Mouse (Mus musculus) liver, postnatal 0 days (tissue): Measurements from ENCODE around the gene Vdr. TPM values are rescaled to one million over a fixed set of nuclear protein-coding genes. Genes with fewer than 3 reads are reported as not detected.

ENCODE experiments used
- ATAC-seq: fragments of 200-750 bp; cut with Nextera tagmentation; 2 replicates; pipeline ENCODE4 v1.8.0; 2017; ENCODE audit warnings: mild to moderate bottlenecking, moderate library complexity
- DNase-seq: peaks from one replicate; pipeline ENCODE4 v3.0.0-alpha.2; 2016
- H3K27ac ChIP-seq: fragments of 300-500 bp; sonication (generic); 2 replicates; pipeline ENCODE4 v1.5.1; 2014; ENCODE audit warnings: antibody characterized with exemption, moderate library complexity, mild to moderate bottlenecking, low read depth
- H3K27me3 ChIP-seq: fragments of 300-500 bp; sonication (generic); 2 replicates; pipeline ENCODE4 v1.6.1; 2014; ENCODE audit warnings: low read length, control low read depth, mixed read lengths; ENCODE audit not compliant: insufficient read depth
- H3K36me3 ChIP-seq: fragments of 300-500 bp; sonication (generic); replicated peaks from 2 replicates; pipeline ENCODE4 v1.6.1; 2014; ENCODE audit warnings: mild to moderate bottlenecking, control low read depth, low read length, moderate library complexity, mixed read lengths; ENCODE audit not compliant: insufficient read depth
- H3K4me1 ChIP-seq: fragments of 300-500 bp; sonication (generic); 2 replicates; pipeline ENCODE4 v1.6.1; 2014; ENCODE audit warnings: antibody characterized with exemption, mild to moderate bottlenecking, control low read depth; ENCODE audit not compliant: insufficient read depth
- H3K4me2 ChIP-seq: fragments of 300-500 bp; sonication (generic); 2 replicates; pipeline ENCODE4 v1.6.1; 2014; ENCODE audit warnings: low read depth, mild to moderate bottlenecking, low read length, moderate library complexity, mixed read lengths
- H3K4me3 ChIP-seq: fragments of 300-500 bp; sonication (generic); 2 replicates; pipeline ENCODE4 v1.5.1; 2014; ENCODE audit warnings: low read depth, low read length
- H3K9ac ChIP-seq: fragments of 300-500 bp; sonication (generic); replicated peaks from 2 replicates; pipeline ENCODE4 v1.6.1; 2014; ENCODE audit warnings: mild to moderate bottlenecking, moderate library complexity
- H3K9me3 ChIP-seq: fragments of 300-500 bp; sonication (generic); 2 replicates; pipeline ENCODE4 v1.6.1; 2016; ENCODE audit warnings: mild to moderate bottlenecking, control low read depth, low read length, mixed read lengths
- CTCF ChIP-seq: sonication (generic); IDR thresholded peaks from 2 replicates; pipeline ENCODE4 v1.5.1; 2016; ENCODE audit warnings: antibody characterized with exemption, low read depth
- EP300 ChIP-seq: IDR thresholded peaks from 2 replicates; pipeline ENCODE4 v1.6.1; 2016; ENCODE audit warnings: antibody characterized with exemption, low read depth, mild to moderate bottlenecking
- WGBS: fragments of 180-500 bp; shearing (Covaris S2); extraction: QIAGEN DNeasy Blood & Tissue Kit; methylation state at CpG from one replicate; pipeline ENCODE4 v1.1.7; 2014; ENCODE audit not compliant: insufficient replicate concordance; 5-methylcytosine and 5-hydroxymethylcytosine counted together
- polyA plus RNA-seq: library from polyadenylated mRNA; unstranded; fragments of >200 nt; fragmentation: Nextera tagmentation; extraction: Ambion mirVana; gene quantifications from 2 replicates; pipeline ENCODE4 v1.2.1, GENCODE M21; 2015

Vdr gene
- polyA plus RNA-seq, 1 experiment from 2014 or later, result 0.25 TPM

DNA sequence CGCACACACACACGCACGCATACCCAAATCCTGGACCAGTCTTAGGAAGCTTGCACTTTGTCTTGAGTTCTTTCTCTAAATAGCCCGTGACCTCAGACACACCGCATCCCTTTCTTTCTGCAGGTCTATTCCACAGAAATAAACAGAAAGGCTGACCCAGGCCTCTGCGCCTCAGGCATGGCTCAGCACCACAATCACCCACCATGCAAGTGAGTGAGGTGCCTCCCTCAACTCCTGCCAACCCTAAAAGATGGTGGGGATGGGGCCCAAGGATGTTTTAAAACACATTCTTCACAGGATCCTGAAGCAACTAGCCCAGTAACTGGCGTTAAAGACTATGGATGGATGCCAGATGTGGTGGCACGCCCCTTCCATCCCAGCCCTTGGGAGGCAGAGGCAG is 83.0 kb downstream of the Vdr start:
- no peaks in the 10 kb centered on the region for H3K9me3 ChIP-seq
- peaks cover 15% of the 10 kb centered on the region; the same call in 1 of the 2 replicates for H3K27me3 ChIP-seq
- H3K9ac ChIP-seq, result no peak overlapping the region
- H3K4me3 ChIP-seq, result no peak overlapping the region
- DNase-seq (no peak), ATAC-seq (no peak)
- TF ChIP-seq EP300 (no peak), CTCF (no peak)
- no peak overlapping the region for H3K27ac ChIP-seq
- H3K4me1 ChIP-seq, result peaks cover 42% of the 10 kb centered on the region
- 73% methylated on average over 8 of the region's 8 CpGs for WGBS
- no peak overlapping the region for H3K4me2 ChIP-seq
- no peaks in the 10 kb centered on the region for H3K36me3 ChIP-seq

DNA sequence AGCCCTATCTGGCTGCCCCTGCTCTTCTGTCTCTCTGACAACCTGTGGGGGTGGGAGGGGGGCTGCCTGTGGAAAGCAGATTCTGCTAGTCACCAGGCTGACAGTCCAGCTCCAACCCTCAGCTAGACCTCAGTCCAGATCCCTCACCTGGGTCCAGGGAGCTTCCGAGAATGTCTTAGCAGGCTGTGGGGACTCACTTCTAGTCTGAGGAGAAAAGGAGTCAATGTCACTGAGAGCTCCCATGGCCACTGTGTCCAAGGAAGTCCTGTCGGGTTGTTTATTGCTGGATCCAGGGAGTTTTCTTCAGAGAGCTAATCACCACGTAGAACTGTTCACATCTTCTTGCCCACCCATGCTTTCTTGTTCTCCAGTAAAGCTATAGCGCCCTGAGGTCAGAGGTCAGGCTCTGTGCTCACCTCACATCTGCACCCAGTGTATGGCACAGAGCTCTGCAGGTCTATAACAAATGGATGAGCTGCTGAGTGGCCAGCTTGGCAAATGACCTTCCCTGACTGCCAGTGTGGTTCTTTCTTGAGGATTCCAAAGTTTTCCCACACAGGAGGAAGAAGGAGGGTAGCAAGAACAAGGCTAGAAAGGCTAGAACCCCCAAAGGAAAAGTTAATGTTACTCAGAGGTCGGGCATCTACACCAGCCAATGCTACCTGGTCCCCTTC is 83.7 kb downstream of the Vdr start:
- TF ChIP-seq CTCF (no peak), EP300 (no peak)
- H3K4me2 ChIP-seq, result peak overlapping the region; percentile 74; the same call in 1 of the 2 replicates
- 55% methylated on average over 5 of the region's 5 CpGs for WGBS
- ATAC-seq (no peak), DNase-seq (no peak)
- no peaks in the 10 kb centered on the region for H3K36me3 ChIP-seq
- H3K27me3 ChIP-seq, result peaks cover 8% of the 10 kb centered on the region; the same call in 1 of the 2 replicates
- peak overlapping the region; percentile 86 for H3K27ac ChIP-seq
- H3K9ac ChIP-seq, result no peak overlapping the region
- no peaks in the 10 kb centered on the region for H3K9me3 ChIP-seq
- H3K4me1 ChIP-seq, result peaks cover 45% of the 10 kb centered on the region
- no peak overlapping the region for H3K4me3 ChIP-seq

GRCm38 (mm10) chr15:97825941-97826587 is 84.4 kb downstream of the Vdr start:
- peak overlapping the region; percentile 86 for H3K27ac ChIP-seq
- peak overlapping the region; percentile 43 for H3K4me3 ChIP-seq
- H3K9me3 ChIP-seq, result no peaks in the 10 kb centered on the region
- no peak for ATAC-seq
- no peaks in the 10 kb centered on the region for H3K36me3 ChIP-seq
- H3K4me2 ChIP-seq, result peak overlapping the region; percentile 74
- TF ChIP-seq CTCF (no peak), EP300 (no peak)
- 31% methylated on average over 12 of the region's 12 CpGs for WGBS
- peaks cover 42% of the 10 kb centered on the region for H3K4me1 ChIP-seq
- peak overlapping the region; percentile 59 for H3K9ac ChIP-seq
- peak; percentile 48 for DNase-seq
- H3K27me3 ChIP-seq, result peaks cover 8% of the 10 kb centered on the region; the same call in 1 of the 2 replicates

DNA sequence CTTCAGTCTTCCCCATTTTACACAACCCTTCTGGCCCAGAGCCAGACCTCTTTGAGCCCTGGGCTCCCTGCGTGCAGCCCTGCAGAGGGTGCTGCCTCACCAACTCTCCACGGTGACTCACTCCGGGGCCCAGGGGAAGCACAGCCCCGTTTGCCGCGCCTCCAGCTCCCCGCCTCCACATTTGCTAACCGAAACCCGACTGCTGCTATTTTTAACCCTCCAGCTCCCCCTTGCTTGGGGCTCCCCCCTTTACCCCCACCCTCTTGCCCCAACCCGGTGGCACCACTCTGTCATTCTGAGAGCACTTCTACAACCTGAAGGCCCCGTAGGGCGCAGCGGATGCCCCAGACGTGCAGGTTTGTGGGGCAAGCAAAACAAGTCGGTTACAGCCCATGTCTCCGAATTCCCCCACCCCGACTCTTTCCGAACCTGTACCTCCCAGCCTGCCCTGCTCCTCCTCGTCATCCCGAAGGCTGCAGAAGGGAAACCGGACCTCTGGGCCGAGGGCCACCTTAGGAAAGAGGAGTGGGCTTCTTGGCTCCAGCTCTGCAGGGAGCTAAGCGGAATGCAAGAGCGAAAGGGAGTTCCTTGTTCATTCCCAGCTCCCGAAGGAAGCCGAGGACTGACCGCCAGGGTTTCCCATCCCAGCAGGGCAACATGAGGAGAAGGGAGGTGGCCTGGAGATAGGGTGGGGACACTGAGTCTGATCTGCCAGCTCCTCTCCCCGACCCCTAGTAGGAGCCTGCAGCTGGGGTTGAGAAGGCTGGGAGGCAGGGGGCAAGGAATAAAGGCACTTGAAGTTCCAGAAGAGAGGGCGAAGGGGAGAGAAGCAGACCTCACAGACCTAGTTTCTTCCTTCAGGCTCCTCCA is 85.1 kb downstream of the Vdr start:
- H3K4me1 ChIP-seq, result peaks cover 43% of the 10 kb centered on the region
- peak; percentile 80 for ATAC-seq
- WGBS, result 7% methylated on average over 29 of the region's 29 CpGs

DNA sequence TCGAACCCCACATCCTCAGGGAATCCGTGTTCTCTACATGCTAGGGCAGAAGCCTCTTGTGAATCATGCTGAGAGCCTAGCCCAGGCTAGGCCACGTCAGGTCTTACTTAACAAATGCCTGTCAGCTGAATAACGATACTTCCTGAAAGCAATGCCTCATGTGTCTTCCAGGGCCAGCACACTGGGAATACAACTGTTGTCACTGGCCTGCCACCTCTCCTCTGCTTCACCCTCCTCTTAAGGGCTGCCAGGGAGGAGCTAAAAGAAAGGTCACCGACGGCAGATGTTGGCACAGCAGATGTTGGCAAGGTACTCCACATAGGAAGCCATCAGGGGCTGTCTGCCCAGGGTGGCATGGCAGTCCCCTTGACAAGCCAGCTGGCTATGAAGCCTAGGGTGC is 86.4 kb downstream of the Vdr start:
- Histone ChIP-seq H3K4me1 (peaks cover 34% of the 10 kb centered on the region), H3K9me3 (no peaks in the 10 kb centered on the region), H3K4me2 (no peak overlapping the region), H3K36me3 (no peaks in the 10 kb centered on the region), H3K4me3 (no peak overlapping the region), H3K27ac (no peak overlapping the region), H3K27me3 (no peaks in the 10 kb centered on the region), H3K9ac (no peak overlapping the region)
- 63% methylated on average over 6 of the region's 6 CpGs for WGBS
- ATAC-seq, result no peak
- no peak for DNase-seq
- TF ChIP-seq CTCF, result no peak
- TF ChIP-seq EP300, result no peak

More for the DNA sequence above, 85.1 kb downstream of the Vdr start:
- Histone ChIP-seq H3K36me3 (no peaks in the 10 kb centered on the region), H3K4me2 (peak overlapping the region; percentile 74), H3K4me3 (peak overlapping the region; percentile 43), H3K9ac (peak overlapping the region; percentile 59), H3K27me3 (peaks cover 8% of the 10 kb centered on the region; the same call in 1 of the 2 replicates), H3K9me3 (no peaks in the 10 kb centered on the region), H3K27ac (peak overlapping the region; percentile 86)
- peak; percentile 88 for DNase-seq
- TF ChIP-seq EP300 (peak; percentile 46), CTCF (peak; percentile 75)

DNA sequence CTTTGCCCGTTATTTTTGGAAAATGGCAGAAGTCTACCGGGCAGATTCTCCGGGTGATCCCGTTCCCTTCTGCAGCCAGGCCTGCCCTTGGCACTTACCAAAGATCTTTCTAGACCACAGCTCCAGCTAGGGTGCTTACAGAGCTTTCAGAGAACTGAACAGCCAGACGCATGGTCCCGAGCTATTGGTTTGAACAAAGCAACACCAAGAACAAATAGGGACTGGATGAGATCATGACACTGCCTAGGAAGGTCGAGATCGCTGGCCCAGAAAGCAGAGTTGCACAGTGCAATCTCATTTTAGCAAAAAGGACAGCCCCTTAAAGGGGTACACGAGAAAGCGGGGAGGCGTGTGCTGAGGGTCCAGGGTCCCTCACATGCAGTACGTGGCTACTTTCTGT is 87.0 kb downstream of the Vdr start:
- Histone ChIP-seq H3K9me3 (no peaks in the 10 kb centered on the region), H3K36me3 (no peaks in the 10 kb centered on the region), H3K4me2 (no peak overlapping the region), H3K9ac (no peak overlapping the region), H3K4me1 (peaks cover 30% of the 10 kb centered on the region), H3K4me3 (no peak overlapping the region), H3K27me3 (no peaks in the 10 kb centered on the region), H3K27ac (no peak overlapping the region)
- TF ChIP-seq CTCF (no peak), EP300 (no peak)
- 72% methylated on average over 12 of the region's 12 CpGs for WGBS
- no peak for DNase-seq
- no peak for ATAC-seq
